Mouse (Mus musculus) intestine, postnatal 0 days (tissue): ENCODE results near the gene Dph3. TPM values are rescaled to one million over a fixed set of nuclear protein-coding genes. Genes with fewer than 3 reads are reported as not detected.

ENCODE experiments used
- ATAC-seq: fragments of 200-750 bp; cut with Nextera tagmentation; 2 replicates; pipeline ENCODE4 v1.8.0; 2017; ENCODE audit warnings: mild to moderate bottlenecking, moderate TSS enrichment, moderate library complexity
- H3K27ac ChIP-seq: fragments of 300-500 bp; sonication (generic); 2 replicates; pipeline ENCODE4 v1.5.1; 2014; ENCODE audit warnings: mild to moderate bottlenecking, low read depth, low read length, moderate library complexity
- H3K27me3 ChIP-seq: fragments of 300-500 bp; sonication (generic); replicated peaks from 2 replicates; pipeline ENCODE4 v1.6.1; 2014; ENCODE audit warnings: low read length, mixed read lengths; ENCODE audit not compliant: control insufficient read depth, insufficient read depth
- H3K36me3 ChIP-seq: fragments of 300-500 bp; sonication (generic); 2 replicates; pipeline ENCODE4 v1.6.1; 2014; ENCODE audit warnings: mild to moderate bottlenecking, moderate library complexity; ENCODE audit not compliant: control insufficient read depth, insufficient read depth
- H3K4me1 ChIP-seq: fragments of 300-500 bp; sonication (generic); replicated peaks from 2 replicates; pipeline ENCODE4 v1.6.1; 2014; ENCODE audit warnings: antibody characterized with exemption, low read length, mixed read lengths; ENCODE audit not compliant: control insufficient read depth, insufficient read depth
- H3K4me2 ChIP-seq: fragments of 300-500 bp; sonication (generic); replicated peaks from 2 replicates; pipeline ENCODE4 v1.6.1; 2014; ENCODE audit warnings: low read depth, mild to moderate bottlenecking, moderate library complexity
- H3K4me3 ChIP-seq: fragments of 300-500 bp; sonication (generic); 2 replicates; pipeline ENCODE4 v1.5.1; 2014; ENCODE audit warnings: low read depth, low read length
- H3K9ac ChIP-seq: fragments of 300-500 bp; sonication (generic); 2 replicates; pipeline ENCODE4 v1.6.1; 2014; ENCODE audit warnings: mild to moderate bottlenecking, low read depth, low read length
- H3K9me3 ChIP-seq: fragments of 300-500 bp; sonication (generic); 2 replicates; pipeline ENCODE4 v1.6.1; 2016; ENCODE audit warnings: mixed run types; ENCODE audit not compliant: control insufficient read depth
- CTCF ChIP-seq: sonication (generic); IDR thresholded peaks from 2 replicates; pipeline ENCODE4 v1.5.1; 2016; ENCODE audit warnings: low read depth, mild to moderate bottlenecking, control low read depth, antibody characterized with exemption, moderate library complexity
- WGBS: fragments of 180-500 bp; shearing (Covaris S2); extraction: QIAGEN DNeasy Blood & Tissue Kit; methylation state at CpG from one replicate; pipeline ENCODE4 v1.1.7; 2014; 5-methylcytosine and 5-hydroxymethylcytosine counted together
- polyA plus RNA-seq: library from polyadenylated mRNA; unstranded; fragments of >200 nt; fragmentation: Nextera tagmentation; extraction: Ambion mirVana; gene quantifications from 2 replicates; pipeline ENCODE4 v1.2.1, GENCODE M21; 2015

Gene Dph3
- polyA plus RNA-seq, 1 experiment from 2014 or later, result 111 TPM

GRCm38 (mm10) chr14:32061398-32061797 is 24.1 kb downstream of the Dph3 start:
- no peak overlapping the region for H3K4me3 ChIP-seq
- no peak overlapping the region for H3K4me2 ChIP-seq
- WGBS, result 83% methylated on average over 4 of the region's 4 CpGs
- H3K9ac ChIP-seq, result no peak overlapping the region
- H3K27ac ChIP-seq, result no peak overlapping the region
- no peaks in the 10 kb centered on the region for H3K27me3 ChIP-seq
- no peaks in the 10 kb centered on the region for H3K36me3 ChIP-seq
- no peaks in the 10 kb centered on the region for H3K4me1 ChIP-seq
- no peaks in the 10 kb centered on the region for H3K9me3 ChIP-seq
- no peak for TF ChIP-seq CTCF
- ATAC-seq, result no peak

GRCm38 (mm10) chr14:32057664-32058063 is 27.9 kb downstream of the Dph3 start:
- WGBS, result 77% methylated on average over 4 of the region's 4 CpGs
- no peak for ATAC-seq
- no peak overlapping the region for H3K9ac ChIP-seq

GRCm38 (mm10) chr14:32056675-32057074 is 28.9 kb downstream of the Dph3 start:
- Histone ChIP-seq H3K27me3 (no peaks in the 10 kb centered on the region), H3K9me3 (no peaks in the 10 kb centered on the region), H3K36me3 (no peaks in the 10 kb centered on the region), H3K27ac (no peak overlapping the region), H3K4me3 (no peak overlapping the region), H3K4me1 (no peaks in the 10 kb centered on the region), H3K4me2 (no peak overlapping the region), H3K9ac (no peak overlapping the region)
- 95% methylated on average over 2 of the region's 2 CpGs for WGBS
- ATAC-seq, result no peak
- peak; percentile 48 for TF ChIP-seq CTCF

More at GRCm38 (mm10) chr14:32057664-32058063, 27.9 kb downstream of the Dph3 start:
- H3K4me3 ChIP-seq, result no peak overlapping the region
- no peak overlapping the region for H3K4me2 ChIP-seq
- H3K9me3 ChIP-seq, result no peaks in the 10 kb centered on the region
- no peaks in the 10 kb centered on the region for H3K4me1 ChIP-seq
- TF ChIP-seq CTCF, result no peak
- no peaks in the 10 kb centered on the region for H3K36me3 ChIP-seq
- no peaks in the 10 kb centered on the region for H3K27me3 ChIP-seq
- no peak overlapping the region for H3K27ac ChIP-seq

- no peaks in the 10 kb centered on the region for H3K36me3 ChIP-seq
- no peak for ATAC-seq
- no peak overlapping the region for H3K27ac ChIP-seq
- H3K4me1 ChIP-seq, result no peaks in the 10 kb centered on the region
- H3K9me3 ChIP-seq, result no peaks in the 10 kb centered on the region
- H3K4me2 ChIP-seq, result no peak overlapping the region
- no peak for TF ChIP-seq CTCF
- H3K9ac ChIP-seq, result no peak overlapping the region
- WGBS, result 52% methylated on average over 8 of the region's 8 CpGs
- H3K4me3 ChIP-seq, result no peak overlapping the region
- no peaks in the 10 kb centered on the region for H3K27me3 ChIP-seq
These were observed 29.7 kb downstream of the Dph3 start for GRCm38 (mm10) chr14:32055781-32056180.

GRCm38 (mm10) chr14:32054788-32055187 is 30.7 kb downstream of the Dph3 start:
- WGBS, result 61% methylated on average over 10 of the region's 10 CpGs
- no peaks in the 10 kb centered on the region for H3K9me3 ChIP-seq
- no peak for TF ChIP-seq CTCF

GRCm38 (mm10) chr14:32053895-32054294 is 31.6 kb downstream of the Dph3 start:
- WGBS, result 63% methylated on average over 5 of the region's 5 CpGs
- ATAC-seq, result no peak
- no peak for TF ChIP-seq CTCF

More at GRCm38 (mm10) chr14:32054788-32055187, 30.7 kb downstream of the Dph3 start:
- H3K4me3 ChIP-seq, result no peak overlapping the region
- H3K27ac ChIP-seq, result no peak overlapping the region
- ATAC-seq, result no peak
- no peaks in the 10 kb centered on the region for H3K36me3 ChIP-seq
- H3K9ac ChIP-seq, result no peak overlapping the region
- no peaks in the 10 kb centered on the region for H3K4me1 ChIP-seq
- no peaks in the 10 kb centered on the region for H3K27me3 ChIP-seq
- H3K4me2 ChIP-seq, result no peak overlapping the region

GRCm38 (mm10) chr14:32050171-32050570 is 35.4 kb downstream of the Dph3 start:
- Histone ChIP-seq H3K9me3 (no peaks in the 10 kb centered on the region), H3K27me3 (no peaks in the 10 kb centered on the region), H3K4me2 (no peak overlapping the region), H3K36me3 (no peaks in the 10 kb centered on the region), H3K4me1 (no peaks in the 10 kb centered on the region), H3K9ac (no peak overlapping the region), H3K4me3 (no peak overlapping the region), H3K27ac (no peak overlapping the region)
- WGBS, result 79% methylated on average over 6 of the region's 6 CpGs
- ATAC-seq, result no peak
- no peak for TF ChIP-seq CTCF

More at GRCm38 (mm10) chr14:32053895-32054294, 31.6 kb downstream of the Dph3 start:
- Histone ChIP-seq H3K4me2 (no peak overlapping the region), H3K27me3 (no peaks in the 10 kb centered on the region), H3K36me3 (no peaks in the 10 kb centered on the region), H3K9ac (no peak overlapping the region), H3K4me3 (no peak overlapping the region), H3K9me3 (no peaks in the 10 kb centered on the region), H3K27ac (no peak overlapping the region), H3K4me1 (no peaks in the 10 kb centered on the region)
